ENCODE assay signal across 25 mouse cellular contexts in genomic region chr3:66685136-66685535, GRCm38 (mm10).
"Had no signal": no experiment of that assay in that cellular context is flagged by ENCODE, and none has a peak within 500 bp of the region (broad histone marks: within the 10 kb centered on the region; RNA-seq: fewer than 3 reads in every experiment).

No protein-coding gene starts in this region.

- H3K27me3 ChIP-seq: heart, embryonic 12.5 days; hindbrain, embryonic 12.5 days; limb, embryonic 12.5 days had no signal

- ATAC-seq: forebrain, postnatal 0 days; hindbrain, embryonic 16.5 days; intestine, embryonic 16.5 days had no signal

- H3K9me3 ChIP-seq: heart, embryonic 10.5 days; heart, embryonic 12.5 days; hindbrain, embryonic 10.5 days; hindbrain, embryonic 12.5 days; limb, embryonic 12.5 days had no signal

- H3K4me1 ChIP-seq: heart, embryonic 10.5 days; heart, embryonic 12.5 days; hindbrain, embryonic 10.5 days; hindbrain, embryonic 12.5 days had no signal

- H3K27ac ChIP-seq: gastrocnemius, adult 2 months; heart, embryonic 10.5 days; hindbrain, embryonic 10.5 days; layer of hippocampus, adult 2 months; left cerebral cortex, adult 2 months; limb, embryonic 12.5 days had no signal

- DNase-seq: forebrain, postnatal 0 days; gastrocnemius, adult 2 months; gastrocnemius, postnatal 10 days; gastrocnemius, postnatal 25 days; heart, adult 18-20 months; heart, postnatal 10 days; heart, postnatal 4 days; kidney, adult 11 months; kidney, adult 2 months; kidney, adult 9 months; kidney, postnatal 10 days; kidney, postnatal 25 days; kidney, postnatal 4 days; liver had no signal

- H3K36me3 ChIP-seq: heart, embryonic 10.5 days; heart, embryonic 12.5 days; hindbrain, embryonic 10.5 days; hindbrain, embryonic 12.5 days; limb, embryonic 12.5 days had no signal

- H3K9ac ChIP-seq: forebrain, postnatal 0 days; heart, embryonic 12.5 days; hindbrain, embryonic 12.5 days; hindbrain, embryonic 14.5 days; limb, embryonic 12.5 days had no signal

- H3K4me3 ChIP-seq: gastrocnemius, adult 2 months; heart, embryonic 10.5 days; heart, embryonic 12.5 days; hindbrain, embryonic 10.5 days; hindbrain, embryonic 12.5 days; layer of hippocampus, adult 2 months; left cerebral cortex, adult 2 months; limb, embryonic 12.5 days had no signal

- H3K4me2 ChIP-seq: heart, embryonic 12.5 days; hindbrain, embryonic 12.5 days; hindbrain, embryonic 14.5 days; limb, embryonic 12.5 days; liver, embryonic 11.5 days had no signal
